Mouse (Mus musculus) brain, embryonic 14.5 days (tissue): ENCODE results near the gene Dhx37.

Experiments
- CTCF ChIP-seq: fragments of 200-500 bp; IDR thresholded peaks from 2 replicates; pipeline ENCODE4 v1.5.1; 2012; ENCODE audit warnings: inconsistent platforms, mild to moderate bottlenecking, moderate library complexity, borderline replicate concordance; ENCODE audit not compliant: insufficient read depth, insufficient read length; ENCODE audit errors: extremely low read depth
- POLR2A ChIP-seq: fragments of 200-500 bp; IDR thresholded peaks from 2 replicates; pipeline ENCODE4 v1.6.1; 2012; ENCODE audit warnings: mild to moderate bottlenecking, inconsistent platforms, borderline replicate concordance; ENCODE audit not compliant: poor library complexity, insufficient read depth, insufficient read length, severe bottlenecking; ENCODE audit errors: extremely low read depth

DNA sequence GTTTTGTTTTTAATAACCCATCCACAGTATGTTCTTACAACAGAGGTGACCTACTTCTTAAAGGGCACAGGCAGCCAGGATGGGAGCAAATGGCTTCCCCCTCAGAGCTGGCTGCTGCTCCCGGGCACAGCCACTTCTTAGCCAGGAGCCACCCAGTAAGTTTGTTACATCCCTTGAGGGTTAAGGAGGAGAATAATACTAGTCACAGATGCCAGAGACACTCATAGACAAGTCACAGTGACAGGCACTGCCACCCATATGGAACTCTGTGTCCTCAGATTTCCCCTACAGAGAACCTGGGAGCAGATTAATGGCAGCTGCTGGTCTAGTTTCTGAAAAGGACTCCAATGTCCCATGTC is 41.3 kb downstream of the Dhx37 start:
- TF ChIP-seq POLR2A (no peak), CTCF (no peak)
